Mouse (Mus musculus): ENCODE results near the gene Cpsf2. TPM values are rescaled to one million over a fixed set of nuclear protein-coding genes. Genes with fewer than 3 reads are reported as not detected.
"Not testable (repeated sequence)": the region's sequence is repeated elsewhere in the genome, so short reads cannot be mapped to it uniquely, and the experiment has no call there.

The Cpsf2 gene
- 3.5 and 4.6 TPM in 2 replicates for polyA plus RNA-seq (2012; rRNA removed)

DNA sequence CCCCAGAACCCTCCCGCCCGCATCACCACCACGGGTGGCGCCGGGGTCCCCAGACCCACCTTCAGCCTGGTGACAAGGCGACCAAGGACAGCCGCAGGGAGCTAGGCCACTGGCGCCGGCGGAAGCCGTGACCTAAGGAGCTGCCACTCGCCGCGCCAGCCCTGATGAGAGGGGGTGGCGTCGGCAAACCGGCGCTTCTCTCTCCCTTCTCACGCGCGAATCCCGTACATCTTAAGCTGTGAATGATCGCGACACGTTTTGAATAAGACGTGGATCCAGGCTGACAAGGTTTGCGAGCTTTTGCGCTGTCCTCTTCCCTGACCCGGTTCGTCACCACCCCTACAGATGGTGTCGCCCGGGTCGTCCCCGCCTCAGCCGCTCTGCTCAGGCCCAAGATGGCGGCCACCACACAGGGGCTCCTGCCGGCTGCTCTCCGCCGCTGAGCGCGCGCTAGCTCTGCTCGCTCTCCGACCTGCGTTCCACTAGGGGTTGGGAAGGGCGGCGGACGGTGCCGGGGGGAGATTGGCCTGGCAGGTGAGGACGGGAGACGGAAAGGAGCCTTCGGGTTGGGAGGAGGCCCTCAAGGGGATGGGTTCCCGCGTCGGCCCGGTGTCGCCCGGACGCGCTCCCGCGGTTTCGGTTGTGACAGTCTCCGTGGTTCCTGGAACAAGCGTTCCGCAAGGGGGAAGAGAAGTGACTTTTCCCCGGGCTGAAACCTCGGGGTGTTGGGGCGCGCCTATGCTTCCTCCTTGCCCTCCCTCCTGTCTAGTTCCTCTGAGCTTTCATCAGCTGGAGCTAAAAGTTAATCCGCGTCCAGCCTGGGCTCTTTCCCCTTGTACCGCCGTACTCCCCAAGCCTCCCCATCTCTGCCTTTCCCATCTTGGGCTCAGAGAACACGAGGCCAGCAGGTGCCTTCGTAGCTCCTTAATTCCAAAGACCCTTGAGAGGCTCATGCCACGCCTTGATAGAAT is at the start of gene Cpsf2:
Gene Cpsf2, plus strand, starts transcription at position 388 of the 971 bp plus-strand sequence.
- peak; percentile 42 for DNase-seq (ENCODE audit: low read depth, low spot score)
- under 1% methylated on average over 77 of the region's 77 CpGs for WGBS

GRCm38 (mm10) chr12:101928423-101928822 is 47.4 kb upstream of the Cpsf2 start:
- WGBS: 83% methylated on average over 1 of the region's 1 CpGs
- DNase-seq (ENCODE audit: low read depth, low spot score): no peak

DNA sequence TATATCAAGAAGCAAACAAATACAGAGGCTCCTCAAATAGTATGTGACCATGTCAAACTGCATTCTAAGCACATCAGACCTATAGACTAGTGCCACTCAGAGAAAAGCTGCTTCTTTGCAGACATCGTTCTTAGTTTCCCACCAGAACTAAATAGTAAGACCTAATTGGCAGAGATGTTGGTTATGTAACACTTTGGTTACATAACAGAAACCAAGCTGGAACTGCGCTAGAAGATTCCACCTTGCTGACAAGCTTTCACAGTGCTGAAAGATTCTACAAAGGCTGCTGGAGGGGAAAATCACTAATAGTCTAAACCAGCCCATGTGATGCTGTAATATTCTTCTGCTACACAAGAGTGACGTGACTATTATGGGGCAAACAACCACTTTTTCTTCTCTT is 40.6 kb upstream of the Cpsf2 start:
- DNase-seq (ENCODE audit: low read depth, low spot score): no peak
- 83% methylated on average over 3 of the region's 3 CpGs for WGBS

- WGBS: 89% methylated on average over 7 of the region's 7 CpGs
- no peak for DNase-seq (ENCODE audit: low read depth, low spot score)
These were observed 38.2 kb upstream of the Cpsf2 start for GRCm38 (mm10) chr12:101937572-101937971.

GRCm38 (mm10) chr12:101947986-101948385 is 27.8 kb upstream of the Cpsf2 start:
- 90% methylated on average over 8 of the region's 8 CpGs for WGBS
- no peak for DNase-seq (ENCODE audit: low read depth, low spot score)

DNA sequence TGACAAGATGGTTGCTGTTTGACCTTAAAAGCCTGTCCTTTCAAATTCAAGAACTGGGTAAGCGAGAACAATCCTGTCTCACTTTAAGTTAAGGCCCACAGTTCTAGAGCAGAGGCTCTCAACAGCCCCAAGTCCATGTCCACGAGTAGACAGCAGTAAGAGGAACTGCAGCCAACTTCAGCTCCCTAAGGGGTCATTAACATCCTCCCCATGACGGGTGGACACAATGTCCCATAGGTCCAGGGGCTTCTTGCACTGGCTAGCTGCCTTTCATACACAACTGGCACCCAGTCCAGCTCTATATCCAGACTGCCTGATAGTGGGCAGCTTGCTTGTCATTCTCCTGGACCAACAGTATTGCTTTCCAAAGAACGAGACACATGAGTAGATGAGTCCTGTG is 27.0 kb upstream of the Cpsf2 start:
- DNase-seq (ENCODE audit: low read depth, low spot score): no peak
- 70% methylated on average over 4 of the region's 4 CpGs for WGBS

DNA sequence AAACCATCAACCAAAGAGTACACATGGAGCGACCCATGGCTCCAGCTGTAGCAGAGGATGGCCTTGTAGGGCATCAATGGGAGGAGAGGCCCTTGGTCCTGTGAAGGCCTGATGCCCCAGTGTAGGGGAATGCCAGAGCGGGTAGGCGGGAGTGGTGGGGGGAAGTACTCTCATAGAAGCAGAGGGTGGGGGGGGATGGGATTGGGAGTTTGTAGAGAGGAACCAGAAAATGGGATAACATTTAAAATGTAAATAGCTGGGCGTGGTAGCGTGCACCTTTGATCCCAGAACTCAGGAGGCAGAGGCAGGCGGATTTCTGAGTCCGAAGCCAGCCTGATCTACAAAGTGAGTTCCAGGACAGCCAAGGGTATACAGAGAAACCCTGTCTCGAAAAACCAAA is 20.0 kb upstream of the Cpsf2 start:
- 97% methylated on average over 8 of the region's 8 CpGs for WGBS
- DNase-seq (ENCODE audit: low read depth, low spot score): not testable (repeated sequence)

- WGBS: 2% methylated on average over 26 of the region's 26 CpGs
- DNase-seq (ENCODE audit: low read depth, low spot score): no peak
These were observed 18.5 kb upstream of the Cpsf2 start for GRCm38 (mm10) chr12:101957079-101957941.

GRCm38 (mm10) chr12:101957942-101958544 is 17.7 kb upstream of the Cpsf2 start, which contains the start of gene Atxn3:
Gene Atxn3, minus strand, starts transcription at chr12:101958246.
- under 1% methylated on average over 54 of the region's 54 CpGs for WGBS
- DNase-seq (ENCODE audit: low read depth, low spot score): peak; percentile 72

DNA sequence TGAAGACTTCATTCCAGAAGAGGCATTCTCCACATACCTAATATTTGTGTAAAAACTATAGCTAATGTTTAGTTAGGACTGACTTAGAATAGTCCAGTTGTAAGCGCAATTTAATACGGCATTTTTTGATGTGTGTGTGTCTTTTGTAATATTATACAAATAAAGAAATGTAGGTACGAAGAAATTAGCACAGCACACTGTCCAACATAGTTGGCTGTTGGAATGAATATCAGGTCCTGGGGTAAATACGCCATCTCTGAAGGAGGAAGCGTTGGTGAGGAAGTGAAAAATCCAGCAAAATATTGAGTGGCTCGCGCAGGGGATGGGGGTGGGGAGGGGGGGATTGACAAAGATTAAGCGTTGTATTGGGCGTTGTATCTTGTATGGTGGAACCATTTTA is 17.2 kb upstream of the Cpsf2 start:
- 40% methylated on average over 9 of the region's 9 CpGs for WGBS
- DNase-seq (ENCODE audit: low read depth, low spot score): no peak

DNA sequence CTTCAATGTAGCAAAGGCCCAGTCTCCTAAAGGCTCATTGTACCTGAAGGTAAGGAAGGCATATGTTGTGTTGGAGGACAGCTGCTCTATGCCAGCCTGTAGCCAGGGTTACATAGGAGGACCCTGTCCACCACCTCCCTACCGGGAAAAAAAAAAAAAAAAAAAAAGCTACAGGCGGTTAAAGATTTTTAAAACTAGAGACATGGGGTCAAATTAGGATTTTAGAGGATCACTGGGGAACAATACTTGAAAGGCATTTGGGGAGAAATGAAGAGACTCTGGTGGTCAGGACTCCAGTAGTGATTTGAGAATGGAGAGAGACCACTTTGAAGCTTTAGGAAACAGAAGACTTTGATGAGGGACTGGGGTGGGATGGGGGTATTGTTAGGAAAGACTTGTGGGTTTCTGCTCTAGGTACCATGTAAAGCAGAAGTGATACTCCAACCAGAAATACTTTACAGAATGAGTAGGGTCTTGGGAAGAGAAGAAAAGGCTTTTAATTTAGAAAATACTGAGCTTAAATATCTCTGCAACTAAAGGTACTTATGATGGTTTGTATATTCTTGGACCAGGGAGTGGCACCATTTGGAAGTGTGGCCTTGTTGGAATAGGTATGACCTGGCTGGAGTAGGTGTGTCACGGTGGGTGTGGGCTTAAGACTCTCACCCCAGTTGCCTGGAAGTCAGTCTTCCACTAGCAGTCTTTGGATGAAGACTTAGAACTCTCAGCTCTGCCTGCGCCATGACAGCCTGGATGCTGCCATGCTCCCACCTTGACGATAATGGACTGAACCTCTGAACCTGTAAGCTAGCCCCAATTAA is 16.6 kb upstream of the Cpsf2 start:
- 90% methylated on average over 5 of the region's 5 CpGs for WGBS
- DNase-seq (ENCODE audit: low read depth, low spot score): not testable (repeated sequence)

GRCm38 (mm10) chr12:101971311-101971710 is 4.5 kb upstream of the Cpsf2 start:
- no peak for DNase-seq (ENCODE audit: low read depth, low spot score)
- WGBS: 68% methylated on average over 2 of the region's 2 CpGs

DNA sequence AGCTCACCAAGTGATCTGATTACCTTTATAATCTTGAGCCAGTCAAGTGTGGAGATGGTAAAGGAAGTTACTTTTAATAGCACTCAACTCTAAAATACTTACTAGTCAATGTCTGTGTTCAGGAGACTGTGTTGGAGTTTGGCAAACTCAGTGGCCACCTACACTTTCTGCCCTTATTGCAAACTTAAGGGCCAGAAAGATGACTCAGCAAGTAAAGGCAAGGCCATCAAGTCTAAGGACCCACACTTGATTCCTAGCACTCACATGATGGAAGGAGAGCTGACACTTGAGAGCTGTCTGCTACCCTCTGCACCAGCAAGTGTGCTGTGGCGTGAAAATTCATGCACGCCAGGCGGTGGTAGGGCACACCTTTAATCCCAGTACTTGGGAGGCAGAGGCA is 3.6 kb upstream of the Cpsf2 start:
- 92% methylated on average over 3 of the region's 3 CpGs for WGBS
- no peak for DNase-seq (ENCODE audit: low read depth, low spot score)

DNA sequence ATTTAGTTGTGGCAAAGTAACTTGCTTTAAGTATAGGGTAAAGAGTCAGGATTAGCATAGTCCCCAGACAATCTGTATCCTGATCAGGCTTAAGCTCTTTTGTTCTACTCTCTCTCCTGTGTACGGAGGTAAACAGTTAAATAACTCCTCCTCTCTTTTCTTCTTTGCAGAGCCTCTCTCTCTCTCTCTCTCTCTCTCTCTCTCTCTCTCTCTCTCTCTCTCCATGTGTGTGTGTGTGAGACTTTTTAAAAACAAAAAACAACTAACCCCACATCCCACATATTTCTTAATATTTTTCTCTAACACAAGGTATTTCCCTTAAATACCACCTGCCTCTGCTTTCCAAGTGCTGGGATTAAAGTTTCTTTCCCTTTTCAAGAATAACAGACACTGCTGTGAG is 1.2 kb upstream of the Cpsf2 start:
- no peak for DNase-seq (ENCODE audit: low read depth, low spot score)
- 9% methylated on average over 1 of the region's 1 CpGs for WGBS

DNA sequence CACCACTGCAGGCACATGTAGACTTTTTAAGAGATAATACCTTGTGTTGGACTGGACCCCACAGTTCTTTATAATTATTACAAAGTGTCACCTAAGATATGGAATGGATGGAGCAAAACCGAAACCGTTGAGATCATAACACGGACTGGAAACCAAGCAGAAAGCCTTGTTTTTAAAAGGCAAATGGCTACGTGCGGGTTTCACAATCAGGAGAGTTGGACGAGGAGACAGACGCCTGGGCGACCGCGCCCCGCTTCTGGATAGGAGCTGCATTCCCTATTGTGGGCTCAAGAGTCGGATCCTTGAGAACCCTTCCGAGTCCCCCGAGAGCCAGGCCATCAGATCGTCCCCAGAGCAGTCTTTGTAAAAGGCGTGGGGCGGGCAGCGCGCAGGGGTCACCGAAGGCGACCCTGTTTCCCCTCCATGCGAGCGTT is 604 bp upstream of the Cpsf2 start:
- under 1% methylated on average over 23 of the region's 23 CpGs for WGBS
- no peak for DNase-seq (ENCODE audit: low read depth, low spot score)

DNA sequence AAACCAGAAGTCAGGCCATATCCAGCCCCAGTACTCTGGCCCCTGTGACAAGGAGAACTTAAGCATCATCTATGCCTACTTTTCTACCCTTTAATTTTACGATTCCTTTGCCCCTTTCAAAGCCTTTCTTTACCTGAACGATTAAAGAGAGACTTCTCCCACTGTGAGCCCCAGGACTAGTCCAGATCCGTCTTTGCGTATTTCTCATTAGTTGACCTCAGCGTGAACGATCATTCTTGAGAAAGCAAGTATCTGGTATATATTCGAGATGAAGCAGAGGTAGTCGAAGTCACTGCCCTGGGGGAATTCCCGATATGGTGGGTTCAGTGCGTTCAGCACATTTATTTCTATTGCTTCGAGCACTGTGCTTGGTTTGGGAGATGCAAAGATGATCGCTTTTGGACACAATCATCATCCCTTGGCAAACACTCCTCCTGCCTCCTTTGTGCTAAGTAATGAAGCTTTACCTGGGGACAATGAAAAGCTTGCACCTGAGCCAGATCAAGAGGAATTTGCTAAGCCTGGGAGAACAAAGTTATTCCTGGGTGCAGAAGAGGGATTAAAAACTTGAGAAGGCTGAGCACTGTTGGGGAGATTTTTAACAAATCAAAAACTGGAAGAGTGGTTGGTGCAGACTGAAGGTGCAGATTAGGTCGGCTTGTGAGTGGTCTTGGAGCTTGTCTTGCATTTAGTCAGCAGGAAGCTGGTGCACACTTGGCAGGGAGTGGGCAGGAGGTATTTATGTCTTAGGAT is 1.0 kb downstream of the Cpsf2 start:
- no peak for DNase-seq (ENCODE audit: low read depth, low spot score)
- 9% methylated on average over 13 of the region's 13 CpGs for WGBS

GRCm38 (mm10) chr12:101977404-101977915 is 1.7 kb downstream of the Cpsf2 start:
- 90% methylated on average over 10 of the region's 10 CpGs for WGBS
- DNase-seq (ENCODE audit: low read depth, low spot score): no peak

DNA sequence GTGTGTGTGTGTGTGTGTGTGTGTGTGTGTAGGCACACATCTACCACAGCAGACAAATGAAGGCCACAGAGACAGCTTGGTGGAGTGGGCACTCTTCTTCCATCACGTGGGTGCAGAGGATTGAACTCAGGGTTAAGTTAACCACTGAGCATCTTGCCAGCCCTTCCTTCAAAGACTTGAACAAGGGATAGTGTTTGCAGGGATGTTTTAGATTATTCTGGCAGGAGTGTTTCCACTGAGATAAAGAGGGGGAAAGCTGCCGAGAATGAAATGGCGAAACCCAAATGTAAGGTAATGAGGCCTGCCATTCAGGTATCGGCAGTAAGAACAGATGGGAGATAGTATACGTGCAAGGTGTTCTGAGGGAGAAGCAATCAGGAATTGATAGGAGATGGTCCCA is 2.4 kb downstream of the Cpsf2 start:
- 86% methylated on average over 5 of the region's 5 CpGs for WGBS

More for the DNA sequence above, 2.4 kb downstream of the Cpsf2 start:
- no peak for DNase-seq (ENCODE audit: low read depth, low spot score)
